Mouse (Mus musculus): ENCODE data around the gene Ttc29.

Gene Ttc29

GRCm38 (mm10) chr8:78278598-78278997 is 65.5 kb downstream of the Ttc29 start:
- DNase-seq (ENCODE audit: low spot score in 2 of 2), result no peak

- no peak for DNase-seq (ENCODE audit: low spot score in 2 of 2)
These were observed 71.7 kb downstream of the Ttc29 start for GRCm38 (mm10) chr8:78284805-78285204.

- DNase-seq (ENCODE audit: low spot score in 2 of 2), result no peak
These were observed 72.3 kb downstream of the Ttc29 start for GRCm38 (mm10) chr8:78285366-78285765.

- no peak for DNase-seq (ENCODE audit: low spot score in 2 of 2)
These were observed 76.4 kb downstream of the Ttc29 start for GRCm38 (mm10) chr8:78289374-78289971.

- no peak for DNase-seq (ENCODE audit: low spot score in 2 of 2)
These were observed 77.2 kb downstream of the Ttc29 start for GRCm38 (mm10) chr8:78290274-78290673.

GRCm38 (mm10) chr8:78295494-78295893 is 82.4 kb downstream of the Ttc29 start:
- no peak for DNase-seq (ENCODE audit: low spot score in 2 of 2)

GRCm38 (mm10) chr8:78303579-78303978 is 90.5 kb downstream of the Ttc29 start:
- no peak for DNase-seq (ENCODE audit: low spot score in 2 of 2)

GRCm38 (mm10) chr8:78306604-78307003 is 93.5 kb downstream of the Ttc29 start:
- no peak for DNase-seq (ENCODE audit: low spot score in 2 of 2)

GRCm38 (mm10) chr8:78307131-78307530 is 94.0 kb downstream of the Ttc29 start:
- DNase-seq (ENCODE audit: low spot score in 2 of 2), result no peak

- no peak for DNase-seq (ENCODE audit: low spot score in 2 of 2)
These were observed 96.4 kb downstream of the Ttc29 start for GRCm38 (mm10) chr8:78309539-78309938.

- DNase-seq (ENCODE audit: low spot score in 2 of 2), result no peak
These were observed 102.5 kb downstream of the Ttc29 start for GRCm38 (mm10) chr8:78315576-78315975.

GRCm38 (mm10) chr8:78317666-78318065 is 104.6 kb downstream of the Ttc29 start:
- no peak for DNase-seq (ENCODE audit: low spot score in 2 of 2)

GRCm38 (mm10) chr8:78323391-78323790 is 110.3 kb downstream of the Ttc29 start:
- DNase-seq (ENCODE audit: low spot score in 2 of 2), result no peak

- no peak for DNase-seq (ENCODE audit: low spot score in 2 of 2)
These were observed 127.8 kb downstream of the Ttc29 start for GRCm38 (mm10) chr8:78340689-78341529.

GRCm38 (mm10) chr8:78342151-78342550 is 129.1 kb downstream of the Ttc29 start:
- no peak for DNase-seq (ENCODE audit: low spot score in 2 of 2)

- DNase-seq (ENCODE audit: low spot score in 2 of 2), result no peak
These were observed 130.9 kb downstream of the Ttc29 start for GRCm38 (mm10) chr8:78344006-78344405.

GRCm38 (mm10) chr8:78345705-78346104 is 132.6 kb downstream of the Ttc29 start:
- no peak for DNase-seq (ENCODE audit: low spot score in 2 of 2)

GRCm38 (mm10) chr8:78346131-78346621 is 133.1 kb downstream of the Ttc29 start:
- no peak for DNase-seq (ENCODE audit: low spot score in 2 of 2)

GRCm38 (mm10) chr8:78353902-78354301 is 140.8 kb downstream of the Ttc29 start:
- no peak for DNase-seq (ENCODE audit: low spot score in 2 of 2)

- DNase-seq (ENCODE audit: low spot score in 2 of 2), result no peak
These were observed 141.7 kb downstream of the Ttc29 start for GRCm38 (mm10) chr8:78354801-78355200.

- no peak for DNase-seq (ENCODE audit: low spot score in 2 of 2)
These were observed 177.7 kb downstream of the Ttc29 start for GRCm38 (mm10) chr8:78390756-78391155.

GRCm38 (mm10) chr8:78419272-78419671 is 206.2 kb downstream of the Ttc29 start:
- no peak for DNase-seq (ENCODE audit: low spot score in 2 of 2)

GRCm38 (mm10) chr8:78420101-78420503 is 207.0 kb downstream of the Ttc29 start:
- no peak for DNase-seq (ENCODE audit: low spot score in 2 of 2)

All from spleen, postnatal 10 days (tissue).